Mouse (Mus musculus) embryonic facial prominence, embryonic 12.5 days (tissue): ENCODE measurements around the gene Gm49358. TPM values are rescaled to one million over a fixed set of nuclear protein-coding genes. Genes with fewer than 3 reads are reported as not detected.

Experiments used
- ATAC-seq: fragments of 200-750 bp; cut with Nextera tagmentation; 2 replicates; pipeline ENCODE4 v1.8.0; 2017; ENCODE audit not compliant: insufficient number of reproducible peaks, insufficient read depth, low FRiP score, low TSS enrichment
- H3K27ac ChIP-seq: fragments of 300-500 bp; sonication (generic); 2 replicates; pipeline ENCODE4 v1.5.1; 2016; ENCODE audit warnings: mild to moderate bottlenecking
- H3K27me3 ChIP-seq: fragments of 300-500 bp; sonication (generic); 2 replicates; pipeline ENCODE4 v1.6.1; 2016; ENCODE audit warnings: mild to moderate bottlenecking, moderate library complexity
- H3K36me3 ChIP-seq: fragments of 300-500 bp; sonication (generic); 2 replicates; pipeline ENCODE4 v1.6.1; 2016; ENCODE audit warnings: mild to moderate bottlenecking
- H3K4me1 ChIP-seq: fragments of 300-500 bp; sonication (generic); 2 replicates; pipeline ENCODE4 v1.6.1; 2016
- H3K4me2 ChIP-seq: fragments of 300-500 bp; sonication (generic); replicated peaks from 2 replicates; pipeline ENCODE4 v1.6.1; 2016; ENCODE audit warnings: mild to moderate bottlenecking, moderate library complexity
- H3K4me3 ChIP-seq: fragments of 300-500 bp; sonication (generic); 2 replicates; pipeline ENCODE4 v1.5.1; 2016; ENCODE audit warnings: mild to moderate bottlenecking
- H3K9ac ChIP-seq: fragments of 300-500 bp; sonication (generic); 2 replicates; pipeline ENCODE4 v1.6.1; 2016; ENCODE audit warnings: mild to moderate bottlenecking, moderate library complexity
- H3K9me3 ChIP-seq: fragments of 300-500 bp; sonication (generic); 2 replicates; pipeline ENCODE4 v1.6.1; 2016; ENCODE audit warnings: mild to moderate bottlenecking, moderate library complexity
- WGBS: fragments of 180-500 bp; shearing (Covaris S2); methylation state at CpG from one replicate; pipeline ENCODE4 v1.1.7; 2016; 5-methylcytosine and 5-hydroxymethylcytosine counted together
- polyA plus RNA-seq: library from polyadenylated mRNA; unstranded; fragments of >200 nt; fragmentation: Nextera tagmentation; extraction: Ambion mirVana; gene quantifications from 2 replicates; pipeline ENCODE4 v1.2.1, GENCODE M21; 2016

Gm49358 gene
- polyA plus RNA-seq, 1 experiment from 2014 or later: not detected

- Histone ChIP-seq H3K36me3 (no peaks in the 10 kb centered on the region), H3K4me1 (peaks cover 20% of the 10 kb centered on the region), H3K4me3 (no peak overlapping the region), H3K4me2 (no peak overlapping the region), H3K27me3 (no peaks in the 10 kb centered on the region), H3K9me3 (no peaks in the 10 kb centered on the region), H3K9ac (no peak overlapping the region), H3K27ac (no peak overlapping the region)
- no peak for ATAC-seq
- WGBS: 84% methylated on average over 7 of the region's 7 CpGs
Observed at GRCm38 (mm10) chr10:86821014-86821413, 57.2 kb downstream of the Gm49358 start.

GRCm38 (mm10) chr10:86824093-86824492 lies 60.3 kb downstream of the Gm49358 start:
- Histone ChIP-seq H3K27ac (no peak overlapping the region), H3K9ac (no peak overlapping the region), H3K4me1 (peaks cover 20% of the 10 kb centered on the region), H3K4me2 (no peak overlapping the region), H3K36me3 (no peaks in the 10 kb centered on the region), H3K9me3 (no peaks in the 10 kb centered on the region), H3K27me3 (no peaks in the 10 kb centered on the region), H3K4me3 (no peak overlapping the region)
- no peak for ATAC-seq
- WGBS: 68% methylated on average over 6 of the region's 6 CpGs

- Histone ChIP-seq H3K4me2 (no peak overlapping the region), H3K4me1 (peaks cover 13% of the 10 kb centered on the region), H3K4me3 (no peak overlapping the region), H3K9me3 (peaks cover 3% of the 10 kb centered on the region; the same call in 1 of the 2 replicates), H3K27me3 (no peaks in the 10 kb centered on the region), H3K9ac (no peak overlapping the region), H3K36me3 (no peaks in the 10 kb centered on the region), H3K27ac (no peak overlapping the region)
- ATAC-seq: no peak
- 35% methylated on average over 14 of the region's 14 CpGs for WGBS
Observed at GRCm38 (mm10) chr10:86824871-86825270, 61.1 kb downstream of the Gm49358 start.

- Histone ChIP-seq H3K4me3 (no peak overlapping the region), H3K36me3 (no peaks in the 10 kb centered on the region), H3K4me1 (peaks cover 7% of the 10 kb centered on the region; the same call in 1 of the 2 replicates), H3K9me3 (peaks cover 3% of the 10 kb centered on the region; the same call in 1 of the 2 replicates), H3K27me3 (no peaks in the 10 kb centered on the region), H3K27ac (no peak overlapping the region), H3K4me2 (no peak overlapping the region), H3K9ac (no peak overlapping the region)
- 86% methylated on average over 10 of the region's 10 CpGs for WGBS
- no peak for ATAC-seq
Observed at GRCm38 (mm10) chr10:86825871-86826522, 62.2 kb downstream of the Gm49358 start.

GRCm38 (mm10) chr10:86826929-86827328 lies 63.2 kb downstream of the Gm49358 start:
- Histone ChIP-seq H3K4me2 (no peak overlapping the region), H3K9me3 (peaks cover 3% of the 10 kb centered on the region; the same call in 1 of the 2 replicates), H3K27ac (no peak overlapping the region), H3K4me3 (no peak overlapping the region), H3K9ac (no peak overlapping the region), H3K36me3 (no peaks in the 10 kb centered on the region), H3K4me1 (peaks cover 7% of the 10 kb centered on the region; the same call in 1 of the 2 replicates), H3K27me3 (no peaks in the 10 kb centered on the region)
- 42% methylated on average over 3 of the region's 3 CpGs for WGBS
- no peak for ATAC-seq

- peaks cover 7% of the 10 kb centered on the region; the same call in 1 of the 2 replicates for H3K4me1 ChIP-seq
- H3K27ac ChIP-seq: no peak overlapping the region
- no peak for ATAC-seq
- peaks cover 3% of the 10 kb centered on the region; the same call in 1 of the 2 replicates for H3K9me3 ChIP-seq
- WGBS: 80% methylated on average over 15 of the region's 15 CpGs
- no peak overlapping the region for H3K4me3 ChIP-seq
- no peak overlapping the region for H3K9ac ChIP-seq
- H3K4me2 ChIP-seq: no peak overlapping the region
- no peaks in the 10 kb centered on the region for H3K36me3 ChIP-seq
- H3K27me3 ChIP-seq: no peaks in the 10 kb centered on the region
Observed at GRCm38 (mm10) chr10:86828221-86829135, 64.7 kb downstream of the Gm49358 start.

- ATAC-seq: no peak
- no peak overlapping the region for H3K9ac ChIP-seq
- peaks cover 3% of the 10 kb centered on the region; the same call in 1 of the 2 replicates for H3K9me3 ChIP-seq
- no peak overlapping the region for H3K27ac ChIP-seq
- H3K4me1 ChIP-seq: peaks cover 6% of the 10 kb centered on the region; the same call in 1 of the 2 replicates
- H3K36me3 ChIP-seq: no peaks in the 10 kb centered on the region
- H3K4me3 ChIP-seq: no peak overlapping the region
- no peak overlapping the region for H3K4me2 ChIP-seq
- H3K27me3 ChIP-seq: no peaks in the 10 kb centered on the region
- WGBS: 90% methylated on average over 2 of the region's 2 CpGs
Observed at GRCm38 (mm10) chr10:86829515-86829914, 65.7 kb downstream of the Gm49358 start.

GRCm38 (mm10) chr10:86836784-86837183 lies 73.0 kb downstream of the Gm49358 start:
- Histone ChIP-seq H3K4me1 (no peaks in the 10 kb centered on the region), H3K27me3 (no peaks in the 10 kb centered on the region), H3K4me2 (no peak overlapping the region), H3K9ac (no peak overlapping the region), H3K4me3 (no peak overlapping the region), H3K36me3 (no peaks in the 10 kb centered on the region), H3K27ac (no peak overlapping the region), H3K9me3 (no peaks in the 10 kb centered on the region)
- ATAC-seq: no peak
- WGBS: 73% methylated on average over 4 of the region's 4 CpGs

GRCm38 (mm10) chr10:86838827-86839226 lies 75.1 kb downstream of the Gm49358 start:
- Histone ChIP-seq H3K4me1 (no peaks in the 10 kb centered on the region), H3K27ac (no peak overlapping the region), H3K4me2 (no peak overlapping the region), H3K36me3 (no peaks in the 10 kb centered on the region), H3K4me3 (no peak overlapping the region), H3K9me3 (no peaks in the 10 kb centered on the region), H3K9ac (no peak overlapping the region), H3K27me3 (no peaks in the 10 kb centered on the region)
- 0 out of 2 replicates have a peak, but pooled peaks have one; percentile 5 for ATAC-seq
- WGBS: 85% methylated on average over 6 of the region's 6 CpGs

GRCm38 (mm10) chr10:86842659-86843058 lies 78.9 kb downstream of the Gm49358 start:
- 58% methylated on average over 5 of the region's 5 CpGs for WGBS
- ATAC-seq: no peak

GRCm38 (mm10) chr10:86846926-86847467 lies 83.2 kb downstream of the Gm49358 start:
- WGBS: 83% methylated on average over 9 of the region's 9 CpGs

More at GRCm38 (mm10) chr10:86842659-86843058, 78.9 kb downstream of the Gm49358 start:
- no peaks in the 10 kb centered on the region for H3K4me1 ChIP-seq
- no peak overlapping the region for H3K9ac ChIP-seq
- H3K27me3 ChIP-seq: no peaks in the 10 kb centered on the region
- no peak overlapping the region for H3K27ac ChIP-seq
- no peak overlapping the region for H3K4me3 ChIP-seq
- no peak overlapping the region for H3K4me2 ChIP-seq
- H3K36me3 ChIP-seq: no peaks in the 10 kb centered on the region
- no peaks in the 10 kb centered on the region for H3K9me3 ChIP-seq

More at GRCm38 (mm10) chr10:86846926-86847467, 83.2 kb downstream of the Gm49358 start:
- Histone ChIP-seq H3K27me3 (no peaks in the 10 kb centered on the region), H3K9me3 (no peaks in the 10 kb centered on the region), H3K4me3 (no peak overlapping the region), H3K36me3 (no peaks in the 10 kb centered on the region), H3K9ac (no peak overlapping the region), H3K4me2 (no peak overlapping the region), H3K4me1 (no peaks in the 10 kb centered on the region), H3K27ac (no peak overlapping the region)
- no peak for ATAC-seq
